Mouse (Mus musculus): Measurements from ENCODE around the gene Nudt21. TPM values are rescaled to one million over a fixed set of nuclear protein-coding genes. Genes with fewer than 3 reads are reported as not detected.
"Not testable (repeated sequence)": the region's sequence is repeated elsewhere in the genome, so short reads cannot be mapped to it uniquely, and the experiment has no call there.

The Nudt21 gene
- polyA plus RNA-seq (2016; fragmentation: Nextera tagmentation; extraction: Ambion mirVana): 155 and 158 TPM in 2 replicates

- Histone ChIP-seq H3K36me3 (replicated peaks) (peaks cover 12% of the 10 kb centered on the region), H3K4me3 (peak within 1 kb of the TSS; percentile 85), H3K27me3 (replicated peaks; ENCODE audit: low read depth, poor library complexity, severe bottlenecking) (no peaks in the 10 kb centered on the region), H3K9me3 (no peaks in the 10 kb centered on the region), H3K27ac (replicated peaks) (peak within 1 kb of the TSS; percentile 88), H3K4me1 (peaks cover 30% of the 10 kb centered on the region)
- WGBS: under 1% methylated on average over 41 of the region's 41 CpGs
- DNase-seq (ENCODE audit: low spot score): peak; percentile 95
Observed at GRCm38 (mm10) chr8:94036944-94037524, at the start of gene Nudt21, which contains the start of gene Ogfod1. Gene Nudt21, minus strand, starts transcription at chr8:94037031. Gene Ogfod1, plus strand, starts transcription at chr8:94037198.

GRCm38 (mm10) chr8:94076461-94077192 lies 39.8 kb upstream of the Nudt21 start:
- no peaks in the 10 kb centered on the region for H3K27me3 ChIP-seq (replicated peaks; ENCODE audit: low read depth, poor library complexity, severe bottlenecking)
- WGBS: 90% methylated on average over 12 of the region's 12 CpGs
- DNase-seq (ENCODE audit: low spot score): no peak
- no peaks in the 10 kb centered on the region for H3K9me3 ChIP-seq
- H3K36me3 ChIP-seq (replicated peaks): peaks cover 17% of the 10 kb centered on the region
- no peak overlapping the region for H3K27ac ChIP-seq (replicated peaks)
- H3K4me3 ChIP-seq: no peak overlapping the region
- H3K4me1 ChIP-seq: no peaks in the 10 kb centered on the region

- Histone ChIP-seq H3K4me3 (no peak overlapping the region), H3K27me3 (replicated peaks; ENCODE audit: low read depth, poor library complexity, severe bottlenecking) (no peaks in the 10 kb centered on the region), H3K4me1 (peaks cover 6% of the 10 kb centered on the region; the same call in 1 of the 2 replicates), H3K27ac (replicated peaks) (no peak overlapping the region), H3K9me3 (no peaks in the 10 kb centered on the region), H3K36me3 (replicated peaks) (peaks cover 39% of the 10 kb centered on the region)
- WGBS: 92% methylated on average over 7 of the region's 7 CpGs
- DNase-seq (ENCODE audit: low spot score): no peak
Observed at GRCm38 (mm10) chr8:94068793-94069192, 32.0 kb upstream of the Nudt21 start.

- H3K36me3 ChIP-seq (replicated peaks): peaks cover 59% of the 10 kb centered on the region
Observed at GRCm38 (mm10) chr8:94066121-94066863, 29.5 kb upstream of the Nudt21 start.

GRCm38 (mm10) chr8:94057157-94057854 lies 20.5 kb upstream of the Nudt21 start:
- peak; percentile 46 for DNase-seq (ENCODE audit: low spot score)
- Histone ChIP-seq H3K4me1 (no peaks in the 10 kb centered on the region), H3K9me3 (0 out of 2 replicates have a peak, but pooled peaks cover 3% of the 10 kb centered on the region), H3K27ac (replicated peaks) (no peak overlapping the region), H3K27me3 (replicated peaks; ENCODE audit: low read depth, poor library complexity, severe bottlenecking) (no peaks in the 10 kb centered on the region), H3K4me3 (no peak overlapping the region), H3K36me3 (replicated peaks) (peaks cover 76% of the 10 kb centered on the region)
- 68% methylated on average over 6 of the region's 6 CpGs for WGBS

More at GRCm38 (mm10) chr8:94066121-94066863, 29.5 kb upstream of the Nudt21 start:
- H3K27me3 ChIP-seq (replicated peaks; ENCODE audit: low read depth, poor library complexity, severe bottlenecking): no peaks in the 10 kb centered on the region
- 74% methylated on average over 11 of the region's 11 CpGs for WGBS
- H3K4me1 ChIP-seq: peaks cover 6% of the 10 kb centered on the region; the same call in 1 of the 2 replicates
- no peak overlapping the region for H3K27ac ChIP-seq (replicated peaks)
- peak; percentile 14 for DNase-seq (ENCODE audit: low spot score)
- H3K9me3 ChIP-seq: no peaks in the 10 kb centered on the region
- H3K4me3 ChIP-seq: no peak overlapping the region

- Histone ChIP-seq H3K4me3 (no peak overlapping the region), H3K27ac (replicated peaks) (no peak overlapping the region), H3K9me3 (no peaks in the 10 kb centered on the region), H3K4me1 (no peaks in the 10 kb centered on the region), H3K27me3 (replicated peaks; ENCODE audit: low read depth, poor library complexity, severe bottlenecking) (no peaks in the 10 kb centered on the region), H3K36me3 (replicated peaks) (peaks cover 37% of the 10 kb centered on the region)
- no peak for DNase-seq (ENCODE audit: low spot score)
- 89% methylated on average over 12 of the region's 12 CpGs for WGBS
Observed at GRCm38 (mm10) chr8:94052696-94053095, 15.9 kb upstream of the Nudt21 start.

- Histone ChIP-seq H3K36me3 (replicated peaks) (peaks cover 7% of the 10 kb centered on the region; the same call in 1 of the 2 replicates), H3K4me3 (no peak overlapping the region), H3K4me1 (no peaks in the 10 kb centered on the region), H3K27ac (replicated peaks) (no peak overlapping the region), H3K27me3 (replicated peaks; ENCODE audit: low read depth, poor library complexity, severe bottlenecking) (no peaks in the 10 kb centered on the region), H3K9me3 (no peaks in the 10 kb centered on the region)
- DNase-seq (ENCODE audit: low spot score): no peak
- WGBS: 89% methylated on average over 2 of the region's 2 CpGs
Observed at GRCm38 (mm10) chr8:94047845-94048244, 11.0 kb upstream of the Nudt21 start.

- Histone ChIP-seq H3K4me3 (peak overlapping the region; percentile 85), H3K4me1 (peaks cover 30% of the 10 kb centered on the region), H3K27me3 (replicated peaks; ENCODE audit: low read depth, poor library complexity, severe bottlenecking) (no peaks in the 10 kb centered on the region), H3K9me3 (no peaks in the 10 kb centered on the region), H3K27ac (replicated peaks) (0 out of 2 replicates have a peak overlapping the region, but pooled peaks have one; percentile 74), H3K36me3 (replicated peaks) (peaks cover 13% of the 10 kb centered on the region)
- WGBS: 13% methylated on average over 15 of the region's 15 CpGs
- peak; percentile 11 for DNase-seq (ENCODE audit: low spot score)
Observed at GRCm38 (mm10) chr8:94037806-94038205, 975 bp upstream of the Nudt21 start.

GRCm38 (mm10) chr8:94036541-94036940 lies 290 bp downstream of the Nudt21 start:
- WGBS: 1% methylated on average over 27 of the region's 32 CpGs
- Histone ChIP-seq H3K36me3 (replicated peaks) (peaks cover 17% of the 10 kb centered on the region), H3K4me1 (peaks cover 30% of the 10 kb centered on the region), H3K27ac (replicated peaks) (peak overlapping the region; percentile 88), H3K4me3 (peak overlapping the region; percentile 85)
- H3K9me3 ChIP-seq; H3K27me3 ChIP-seq (replicated peaks; ENCODE audit: low read depth, poor library complexity, severe bottlenecking): not testable (repeated sequence)
- peak; percentile 84 for DNase-seq (ENCODE audit: low spot score)

- H3K36me3 ChIP-seq (replicated peaks): peaks cover 29% of the 10 kb centered on the region
- peaks cover 30% of the 10 kb centered on the region for H3K4me1 ChIP-seq
- no peak overlapping the region for H3K27ac ChIP-seq (replicated peaks)
- DNase-seq (ENCODE audit: low spot score): no peak
- WGBS: 72% methylated on average over 5 of the region's 5 CpGs
- peak overlapping the region; percentile 85 for H3K4me3 ChIP-seq
- no peaks in the 10 kb centered on the region for H3K27me3 ChIP-seq (replicated peaks; ENCODE audit: low read depth, poor library complexity, severe bottlenecking)
- H3K9me3 ChIP-seq: no peaks in the 10 kb centered on the region
Observed at GRCm38 (mm10) chr8:94035200-94035599, 1.6 kb downstream of the Nudt21 start.

GRCm38 (mm10) chr8:94033601-94034000 lies 3.2 kb downstream of the Nudt21 start:
- no peak overlapping the region for H3K4me3 ChIP-seq
- H3K27me3 ChIP-seq (replicated peaks; ENCODE audit: low read depth, poor library complexity, severe bottlenecking): no peaks in the 10 kb centered on the region
- WGBS: 79% methylated on average over 3 of the region's 3 CpGs

GRCm38 (mm10) chr8:94029701-94030100 lies 7.1 kb downstream of the Nudt21 start:
- H3K4me1 ChIP-seq: peaks cover 11% of the 10 kb centered on the region
- H3K27ac ChIP-seq (replicated peaks): no peak overlapping the region
- H3K9me3 ChIP-seq: no peaks in the 10 kb centered on the region
- H3K36me3 ChIP-seq (replicated peaks): peaks cover 74% of the 10 kb centered on the region
- no peaks in the 10 kb centered on the region for H3K27me3 ChIP-seq (replicated peaks; ENCODE audit: low read depth, poor library complexity, severe bottlenecking)
- no peak for DNase-seq (ENCODE audit: low spot score)
- no peak overlapping the region for H3K4me3 ChIP-seq
- WGBS: 95% methylated on average over 9 of the region's 9 CpGs

More at GRCm38 (mm10) chr8:94033601-94034000, 3.2 kb downstream of the Nudt21 start:
- no peak for DNase-seq (ENCODE audit: low spot score)
- peaks cover 30% of the 10 kb centered on the region for H3K4me1 ChIP-seq
- H3K27ac ChIP-seq (replicated peaks): no peak overlapping the region
- no peaks in the 10 kb centered on the region for H3K9me3 ChIP-seq
- H3K36me3 ChIP-seq (replicated peaks): peaks cover 35% of the 10 kb centered on the region
